26 mouse cellular contexts compared by ENCODE assay signal in the genomic region with DNA sequence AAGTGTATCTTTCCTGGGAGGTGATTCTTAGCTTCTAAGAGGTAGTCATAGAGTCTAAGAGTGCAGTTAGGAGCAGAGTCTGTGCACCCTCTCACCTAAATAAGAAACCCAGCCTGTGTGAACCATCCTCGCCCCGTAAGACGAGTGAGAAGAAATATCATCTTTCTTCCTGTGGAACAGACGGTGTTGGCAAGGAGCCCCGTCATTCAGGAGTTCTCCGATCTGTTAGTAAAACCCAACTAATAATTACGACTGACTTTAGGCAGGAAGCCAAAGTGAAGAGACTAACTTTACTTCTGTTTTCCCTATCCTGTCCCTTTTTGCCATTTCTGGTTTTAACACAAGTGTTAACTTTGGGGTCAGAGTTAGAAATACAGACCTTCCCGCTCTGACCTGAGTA.
DNase-seq lines count a peak whose midpoint lies in the region; ATAC-seq and TF ChIP-seq lines count a peak whose summit lies in the region.
"Had no signal": no experiment of that assay in that cellular context is flagged by ENCODE, and none has a peak within 500 bp of the region (broad histone marks: within the 10 kb centered on the region; RNA-seq: fewer than 3 reads in every experiment).

No protein-coding gene starts in this region.

- H3K27ac ChIP-seq in forebrain, postnatal 0 days (ENCODE audit: low read depth, low read length) = no peak overlapping the region
- H3K27ac ChIP-seq in forebrain, embryonic 15.5 days (replicated peaks) = no peak overlapping the region
- peak overlapping the region; percentile 29 for H3K27ac ChIP-seq in MEL (ENCODE audit: control insufficient read depth, low read depth, low read length)
- H3K27ac ChIP-seq: forebrain, embryonic 10.5 days; heart, adult 2 months; heart, embryonic 13.5 days; hindbrain, embryonic 14.5 days; liver, embryonic 14.5 days; lung, embryonic 15.5 days; neural tube, embryonic 12.5 days had no signal

- no peak for TF ChIP-seq RAD21 in MEL (IDR thresholded peaks at IDR 0.05; ENCODE audit: low read depth, low read length)

- WGBS in forebrain, postnatal 0 days = 59% methylated on average over 8 of the region's 8 CpGs
- WGBS in forebrain, embryonic 15.5 days = 59% methylated on average over 8 of the region's 8 CpGs

- intact Hi-C loops in left cerebral cortex, postnatal 4 days (cut with DNase I) = no loop called here

- 0 out of 4 replicates have a peak, but pooled peaks of 1 of the 2 experiments have one; percentile 9 for TF ChIP-seq EP300 in MEL (IDR thresholded peaks at IDR 0.05; ENCODE audit: low read depth in 1 of 2, low read length in 2 of 2)

- ATAC-seq in forebrain, postnatal 0 days = no peak
- ATAC-seq in forebrain, embryonic 15.5 days (replicated peaks) = no peak
- ATAC-seq in megakaryocyte progenitor cell, adult 5-6 weeks (replicated peaks; ENCODE audit: poor library complexity) = no peak
- ATAC-seq: activated CD4-positive, CD25-positive, alpha-beta regulatory T cell, adult 4 months; intestine, postnatal 0 days; midbrain, embryonic 16.5 days had no signal

- TF ChIP-seq POLR2A in MEL (IDR thresholded peaks at IDR 0.05; ENCODE audit: control insufficient read depth in 1 of 2, insufficient read depth in 1 of 2, low read depth in 1 of 2, low read length in 2 of 2, poor library complexity in 1 of 2) = no peak

- no peak overlapping the region for H3K4me2 ChIP-seq in forebrain, postnatal 0 days (ENCODE audit: low read depth)
- no peak overlapping the region for H3K4me2 ChIP-seq in forebrain, embryonic 15.5 days (replicated peaks)
- H3K4me2 ChIP-seq: heart, embryonic 13.5 days; hindbrain, embryonic 14.5 days; lung, embryonic 15.5 days; midbrain, embryonic 11.5 days; neural tube, embryonic 12.5 days had no signal

- no peak overlapping the region for H3K9ac ChIP-seq in forebrain, postnatal 0 days
- no peak overlapping the region for H3K9ac ChIP-seq in forebrain, embryonic 15.5 days (replicated peaks)
- peak overlapping the region; percentile 33 for H3K9ac ChIP-seq in MEL (ENCODE audit: control insufficient read depth, low read depth, low read length, poor library complexity, severe bottlenecking)
- H3K9ac ChIP-seq: heart, embryonic 13.5 days; hindbrain, embryonic 14.5 days; liver, embryonic 14.5 days; lung, embryonic 15.5 days; neural tube, embryonic 12.5 days had no signal

- H3K36me3 ChIP-seq in forebrain, postnatal 0 days (ENCODE audit: insufficient read depth) = no peaks in the 10 kb centered on the region
- H3K36me3 ChIP-seq in forebrain, embryonic 15.5 days = no peaks in the 10 kb centered on the region
- peaks cover 0 to 6% of the 10 kb centered on the region in 2 experiments; a peak in 1 of 4 replicates for H3K36me3 ChIP-seq in MEL (ENCODE audit: control insufficient read depth in 1 of 2, insufficient read depth in 2 of 2, low read length in 2 of 2)
- H3K36me3 ChIP-seq: lung, embryonic 15.5 days; neural tube, embryonic 12.5 days had no signal

- no peak overlapping the region for H3K4me3 ChIP-seq in forebrain, postnatal 0 days (ENCODE audit: low read depth, low read length)
- no peak overlapping the region for H3K4me3 ChIP-seq in forebrain, embryonic 15.5 days
- H3K4me3 ChIP-seq in MEL (ENCODE audit: control insufficient read depth in 1 of 2, insufficient read depth in 1 of 2, low read depth in 2 of 2, low read length in 2 of 2) = peak overlapping the region; percentile 32 to 45
- H3K4me3 ChIP-seq: forebrain, embryonic 10.5 days; heart, adult 2 months; heart, embryonic 13.5 days; lung, embryonic 15.5 days; neural tube, embryonic 12.5 days had no signal

- H3K4me1 ChIP-seq in forebrain, postnatal 0 days (ENCODE audit: insufficient read depth) = no peaks in the 10 kb centered on the region
- peaks cover 9% of the 10 kb centered on the region for H3K4me1 ChIP-seq in forebrain, embryonic 15.5 days
- H3K4me1 ChIP-seq in MEL (ENCODE audit: control insufficient read depth in 1 of 2, insufficient read depth in 2 of 2, low read length in 2 of 2) = peaks cover 4 to 10% of the 10 kb centered on the region in 2 experiments; a peak in 3 of 4 replicates
- H3K4me1 ChIP-seq: forebrain, embryonic 10.5 days; lung, embryonic 15.5 days; neural tube, embryonic 12.5 days had no signal

- no peak for TF ChIP-seq CTCF in forebrain, postnatal 0 days (IDR thresholded peaks at IDR 0.05; ENCODE audit: low read depth)
- TF ChIP-seq CTCF in MEL (IDR thresholded peaks at IDR 0.05 in 2 of 3, conservative IDR thresholded peaks at IDR 0.05 in 1 of 3; ENCODE audit: control insufficient read depth in 1 of 3, insufficient read depth in 1 of 3, low read depth in 2 of 3, low read length in 3 of 3, poor library complexity in 1 of 3, severe bottlenecking in 1 of 3) = no peak

- H3K9me3 ChIP-seq in forebrain, postnatal 0 days (ENCODE audit: low read length) = no peaks in the 10 kb centered on the region
- H3K9me3 ChIP-seq in forebrain, embryonic 15.5 days = no peaks in the 10 kb centered on the region
- H3K9me3 ChIP-seq in MEL (replicated peaks; ENCODE audit: insufficient read depth, low read length) = no peaks in the 10 kb centered on the region
- H3K9me3 ChIP-seq: forebrain, embryonic 10.5 days; lung, embryonic 15.5 days; neural tube, embryonic 12.5 days had no signal

- no peaks in the 10 kb centered on the region for H3K79me2 ChIP-seq in MEL (ENCODE audit: control insufficient read depth, insufficient read depth, low read length, poor library complexity)

- DNase-seq in forebrain, postnatal 0 days = peak; percentile 49
- DNase-seq in left cerebral cortex, postnatal 4 days = peak; percentile 35
- DNase-seq in left cerebral cortex, adult 9 months (ENCODE audit: low spot score in 2 of 2) = no peak
- DNase-seq in MEL (ENCODE audit: low read depth, low spot score) (peak; percentile 83), adipocyte (ENCODE audit: low spot score) (peak; percentile 14)
- DNase-seq: adrenal gland, adult 8-10 months; B cell, adult 2 months; cerebellum, adult 11-12 months; gastrocnemius, postnatal 36 days; heart, adult 2 months; heart, postnatal 10 days; layer of hippocampus, postnatal 36 days; liver; thymus, postnatal 4 days had no signal

- H3K27me3 ChIP-seq in forebrain, postnatal 0 days (ENCODE audit: insufficient read depth, low read length) = no peaks in the 10 kb centered on the region
- H3K27me3 ChIP-seq in forebrain, embryonic 15.5 days = no peaks in the 10 kb centered on the region
- H3K27me3 ChIP-seq in MEL (ENCODE audit: control insufficient read depth in 1 of 2, insufficient read depth in 2 of 2, low read length in 2 of 2) = no peaks in the 10 kb centered on the region
- H3K27me3 ChIP-seq: heart, embryonic 13.5 days; lung, embryonic 15.5 days; neural tube, embryonic 12.5 days had no signal

TF ChIP-seq in MEL, 35 proteins besides CTCF, POLR2A, EP300 and RAD21:
- TF ChIP-seq GABPA (IDR thresholded peaks at IDR 0.05; ENCODE audit: low read depth, low read length) = no peak
- TF ChIP-seq ETS1 (IDR thresholded peaks at IDR 0.05; ENCODE audit: low read depth, low read length) = peak; percentile 66
- TF ChIP-seq SMC3 (IDR thresholded peaks at IDR 0.05; ENCODE audit: low read depth, low read length) = peak; percentile 11; the same call in 1 of the 2 replicates
- peak; percentile 33; the same call in 1 of the 2 replicates for TF ChIP-seq RCOR1 (IDR thresholded peaks at IDR 0.05; ENCODE audit: low read depth, low read length)

Comparison
In these comparisons a context has a peak if more than half of its experiments do, and no peak if none do; other contexts are left out.
1. DNase-seq: peak in forebrain, postnatal 0 days (single experiment), left cerebral cortex, postnatal 4 days (single experiment), MEL (single experiment) and adipocyte (single experiment); none in left cerebral cortex, adult 9 months (0 of 2).
2. H3K4me3 ChIP-seq: peak in MEL (2 of 2); none in forebrain, postnatal 0 days (single experiment) and forebrain, embryonic 15.5 days (single experiment).